Mouse (Mus musculus) kidney, embryonic 16.5 days (tissue): ENCODE results near the gene Mterf2. TPM values are rescaled to one million over a fixed set of nuclear protein-coding genes. Genes with fewer than 3 reads are reported as not detected.

Experiments used
- ATAC-seq: fragments of 200-750 bp; cut with Nextera tagmentation; 2 replicates; pipeline ENCODE4 v1.8.0; 2017; ENCODE audit warnings: moderate TSS enrichment; ENCODE audit not compliant: low FRiP score, low TSS enrichment
- H3K27ac ChIP-seq: fragments of 300-500 bp; sonication (generic); 2 replicates; pipeline ENCODE4 v1.5.1; 2014; ENCODE audit warnings: low read length
- H3K27me3 ChIP-seq: fragments of 300-500 bp; sonication (generic); 2 replicates; pipeline ENCODE4 v1.6.1; 2014; ENCODE audit warnings: low read length, control low read depth, mixed read lengths; ENCODE audit not compliant: insufficient read depth
- H3K36me3 ChIP-seq: fragments of 300-500 bp; sonication (generic); 2 replicates; pipeline ENCODE4 v1.6.1; 2014; ENCODE audit warnings: low read length, control low read depth, mixed read lengths; ENCODE audit not compliant: insufficient read depth
- H3K4me1 ChIP-seq: fragments of 300-500 bp; sonication (generic); 2 replicates; pipeline ENCODE4 v1.6.1; 2014; ENCODE audit warnings: low read length, control low read depth, mixed read lengths; ENCODE audit not compliant: insufficient read depth
- H3K4me2 ChIP-seq: fragments of 300-500 bp; sonication (generic); replicated peaks from 2 replicates; pipeline ENCODE4 v1.6.1; 2014; ENCODE audit warnings: low read depth, low read length
- H3K4me3 ChIP-seq: fragments of 300-500 bp; sonication (generic); 2 replicates; pipeline ENCODE4 v1.5.1; 2014; ENCODE audit warnings: mild to moderate bottlenecking, low read length
- H3K9ac ChIP-seq: fragments of 300-500 bp; sonication (generic); replicated peaks from 2 replicates; pipeline ENCODE4 v1.6.1; 2014; ENCODE audit warnings: low read length
- H3K9me3 ChIP-seq: fragments of 300-500 bp; sonication (generic); 2 replicates; pipeline ENCODE4 v1.6.1; 2016; ENCODE audit warnings: low read length, control low read depth
- whole genome bisulfite sequencing: fragments of 180-500 bp; shearing (Covaris S2); extraction: QIAGEN DNeasy Blood & Tissue Kit; methylation state at CpG from one replicate; pipeline ENCODE4 v1.1.7; 2014; 5-methylcytosine and 5-hydroxymethylcytosine counted together
- polyA plus RNA-seq: library from polyadenylated mRNA; unstranded; fragments of >200 nt; fragmentation: Nextera tagmentation; extraction: Ambion mirVana; gene quantifications from 2 replicates; pipeline ENCODE4 v1.2.1, GENCODE M21; 2015

Gene Mterf2
- polyA plus RNA-seq, 1 experiment from 2014 or later: 16.7 TPM

DNA sequence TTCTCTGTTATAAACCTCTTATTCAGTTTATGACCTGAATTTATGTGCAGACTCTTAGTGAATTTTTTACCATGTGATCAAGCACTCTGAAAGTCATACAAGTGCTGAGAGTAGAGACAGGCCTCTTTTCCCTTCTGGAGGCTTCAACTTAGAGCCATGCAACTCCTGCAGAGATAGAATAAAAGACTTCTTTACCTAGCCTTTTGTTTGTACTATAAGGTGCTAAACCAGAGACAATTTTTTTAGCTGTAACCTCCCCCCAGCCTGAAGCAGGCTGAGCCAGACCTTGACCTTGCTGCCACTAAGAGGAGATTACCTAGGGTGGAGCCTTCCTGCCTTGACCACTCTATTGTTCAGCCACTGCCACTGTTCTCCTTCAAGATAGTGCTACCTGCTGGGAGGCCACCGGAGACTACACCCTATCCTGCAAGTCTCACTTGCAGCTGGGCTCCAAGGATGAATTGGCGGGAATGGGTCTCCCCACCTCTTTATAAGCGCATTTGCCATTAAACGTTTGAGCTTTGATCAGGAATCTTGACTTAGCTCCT lies 56.1 kb downstream of the Mterf2 start:
- H3K27ac ChIP-seq: no peak overlapping the region
- WGBS: 63% methylated on average over 4 of the region's 4 CpGs
- no peaks in the 10 kb centered on the region for H3K4me1 ChIP-seq
- no peak for ATAC-seq
- H3K36me3 ChIP-seq: no peaks in the 10 kb centered on the region
- no peak overlapping the region for H3K9ac ChIP-seq
- no peak overlapping the region for H3K4me3 ChIP-seq
- no peak overlapping the region for H3K4me2 ChIP-seq
- H3K27me3 ChIP-seq: no peaks in the 10 kb centered on the region
- no peaks in the 10 kb centered on the region for H3K9me3 ChIP-seq

Other genes with a start within 250 kb of the Mterf2 start
- gene Ric8b, start 210.4 kb downstream of the Mterf2 start, polyA plus RNA-seq: 26.0 and 27.4 TPM in 2 replicates
- 0.76 and 1.4 TPM in 2 replicates for gene Fhl4, start 25.5 kb downstream of the Mterf2 start, polyA plus RNA-seq
- 70.8 and 75.8 TPM in 2 replicates for gene Tmem263, start 25.4 kb downstream of the Mterf2 start, polyA plus RNA-seq
- 27.8 and 29.0 TPM in 2 replicates for gene Cry1, start 57.0 kb upstream of the Mterf2 start, polyA plus RNA-seq